Mouse (Mus musculus) R1 (cell line): Measurements from ENCODE around the gene Gm45021.
"Not testable (repeated sequence)": the region's sequence is repeated elsewhere in the genome, so short reads cannot be mapped to it uniquely, and the experiment has no call there.

Experiments used
- DNase-seq: peaks from one replicate; pipeline ENCODE4 v3.0.0-alpha.2; 2018; ENCODE audit warnings: low read depth, low spot score

Gene Gm45021

DNA sequence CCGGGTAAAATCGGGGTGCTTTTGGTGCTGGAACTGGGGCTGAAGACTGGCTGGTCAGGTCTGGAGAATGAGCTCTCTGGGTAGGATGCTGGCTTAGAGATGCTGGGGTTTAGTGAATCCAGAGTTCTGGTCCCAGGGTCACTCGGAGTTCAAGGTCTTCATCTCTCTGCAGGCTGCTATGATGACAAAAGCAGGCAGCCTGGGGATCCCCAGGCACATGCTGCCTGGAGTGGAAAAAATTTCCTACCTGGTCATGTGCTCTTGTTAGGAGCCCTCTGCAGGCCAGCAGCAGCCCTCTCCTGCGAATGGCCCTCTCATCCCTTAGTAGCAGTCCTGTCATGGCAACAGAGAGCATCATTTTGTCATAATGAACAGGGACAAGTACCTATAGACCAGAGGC lies 24.1 kb downstream of the Gm45021 start:
- no peak for DNase-seq

DNA sequence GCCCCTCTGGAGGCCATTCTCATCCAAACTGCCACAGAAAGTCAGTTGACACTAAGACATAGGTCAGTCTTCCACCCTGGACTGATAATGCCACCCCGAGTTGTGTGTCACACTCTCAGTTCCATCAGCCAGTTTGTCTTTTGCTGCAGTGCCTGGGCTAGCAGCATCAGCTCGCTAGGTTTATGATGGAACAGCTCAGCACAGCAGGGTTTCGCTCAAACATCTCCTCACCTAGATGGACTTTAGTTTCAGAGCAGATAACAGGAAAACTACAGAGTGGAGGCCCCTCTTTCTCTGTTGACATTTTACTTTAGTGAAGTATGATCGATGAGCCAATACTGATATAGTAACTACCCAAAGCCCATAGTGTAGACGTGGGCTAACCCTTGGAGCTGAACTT lies 25.3 kb downstream of the Gm45021 start:
- DNase-seq: no peak

DNA sequence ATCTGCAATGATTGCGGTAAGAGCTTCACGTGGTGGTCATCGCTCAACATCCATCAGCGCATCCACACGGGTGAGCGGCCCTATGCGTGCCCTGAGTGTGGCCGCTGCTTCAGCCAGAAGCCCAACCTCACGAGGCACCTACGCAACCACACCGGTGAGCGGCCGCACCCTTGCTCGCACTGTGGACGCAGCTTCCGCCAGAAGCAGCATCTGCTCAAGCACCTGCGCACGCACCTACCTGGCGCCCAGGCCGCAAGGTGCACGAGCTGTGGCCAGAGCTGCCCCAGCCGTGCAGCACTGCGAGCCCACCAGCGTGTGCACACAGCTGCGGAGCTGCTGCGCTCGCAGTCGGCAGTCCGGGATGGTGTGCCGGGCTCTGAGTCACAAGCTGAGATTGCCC lies 30.6 kb downstream of the Gm45021 start:
- peak; percentile 53 for DNase-seq

DNA sequence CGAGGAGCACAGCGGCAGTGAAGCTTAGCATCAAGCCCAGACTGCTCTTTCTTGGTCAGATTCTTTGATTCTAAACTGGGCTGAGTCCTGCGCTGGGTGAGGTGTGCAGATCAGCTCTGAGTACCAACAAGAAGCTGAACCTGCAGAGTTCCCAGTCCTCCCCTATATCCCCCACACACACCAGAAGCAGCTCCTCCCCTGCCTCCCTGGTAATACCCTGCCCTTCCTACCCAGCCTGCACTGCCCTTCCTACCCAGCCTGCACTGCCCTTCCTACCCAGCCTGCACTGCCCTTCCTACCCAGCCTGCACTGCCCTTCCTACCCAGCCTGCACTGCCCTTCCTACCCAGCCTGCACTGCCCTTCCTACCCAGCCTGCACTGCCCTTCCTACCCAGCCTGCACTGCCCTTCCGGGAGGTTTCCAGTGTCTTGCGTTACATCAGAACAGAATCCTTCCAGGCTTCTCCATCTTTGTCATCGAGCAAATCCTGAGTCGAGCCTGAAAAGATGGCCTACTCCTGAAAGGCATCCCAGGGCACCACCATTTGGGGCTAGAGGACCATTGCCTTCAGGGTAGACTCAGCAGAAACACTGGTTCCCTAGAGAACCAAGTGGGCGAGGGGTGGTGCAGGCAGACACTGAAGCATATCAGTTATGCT lies 32.9 kb downstream of the Gm45021 start:
- DNase-seq: not testable (repeated sequence)

DNA sequence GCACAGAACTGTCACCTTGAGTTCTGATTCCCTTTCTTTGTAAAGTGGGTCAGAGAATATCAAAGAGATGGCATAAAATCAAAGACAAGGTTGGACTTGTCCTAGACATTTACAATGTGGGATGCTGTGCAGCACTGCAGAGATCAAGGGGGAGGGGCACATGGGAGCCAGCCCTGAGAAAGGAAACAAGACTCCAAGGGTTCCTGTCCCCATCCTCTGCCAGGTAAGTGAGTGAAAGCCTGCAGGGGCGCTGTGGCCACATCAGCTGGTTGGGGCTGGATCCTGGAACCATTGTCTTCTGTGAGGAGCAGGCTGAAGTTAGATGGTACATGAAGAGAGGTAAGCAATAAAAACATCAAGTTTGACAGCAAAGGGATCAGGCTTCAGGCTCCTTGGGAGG lies 34.0 kb downstream of the Gm45021 start:
- DNase-seq: no peak

DNA sequence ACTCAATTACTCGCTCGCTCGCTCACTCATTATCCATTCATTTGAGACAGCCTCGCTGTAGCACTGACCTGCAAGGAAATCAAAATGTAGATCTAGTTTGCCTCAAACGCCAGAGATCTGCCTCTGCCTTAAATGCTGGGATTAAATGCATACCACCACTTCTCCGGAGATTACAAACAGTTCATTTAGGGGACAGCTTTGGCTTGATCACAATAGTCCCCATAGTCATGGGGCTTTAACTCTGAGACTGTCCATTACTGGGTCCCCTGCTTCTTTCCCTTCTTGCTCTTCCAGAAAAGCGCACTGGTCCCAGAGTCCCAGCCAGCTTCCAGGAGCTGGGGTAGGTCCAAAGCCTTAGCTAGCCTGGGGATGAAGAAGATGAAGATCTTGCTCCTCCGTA lies 37.1 kb downstream of the Gm45021 start, which contains the start of gene AI854703:
AI854703 (plus strand) TSS at position 301 of the 400 bp plus-strand sequence.
- no peak for DNase-seq

DNA sequence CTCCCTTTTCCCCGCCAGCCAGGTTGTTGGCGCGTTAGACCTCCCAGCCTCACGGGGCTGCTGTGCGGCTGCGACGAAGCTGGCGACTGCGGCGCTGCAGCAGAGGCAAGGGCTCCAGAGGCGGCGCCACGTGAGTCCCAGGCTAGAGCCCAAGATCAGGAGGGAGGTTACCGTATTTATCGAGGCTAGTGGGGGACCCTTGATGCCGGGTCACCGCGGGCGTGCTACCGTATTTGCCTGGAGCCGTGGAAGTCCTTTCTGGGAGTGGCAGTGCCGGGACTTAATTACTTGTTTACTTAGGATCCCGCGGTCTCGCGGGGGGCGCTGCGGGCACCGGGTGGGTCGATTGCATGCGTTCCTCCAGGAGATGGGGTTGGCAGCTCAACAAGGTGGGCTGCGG lies 37.6 kb downstream of the Gm45021 start:
- DNase-seq: peak; percentile 62

DNA sequence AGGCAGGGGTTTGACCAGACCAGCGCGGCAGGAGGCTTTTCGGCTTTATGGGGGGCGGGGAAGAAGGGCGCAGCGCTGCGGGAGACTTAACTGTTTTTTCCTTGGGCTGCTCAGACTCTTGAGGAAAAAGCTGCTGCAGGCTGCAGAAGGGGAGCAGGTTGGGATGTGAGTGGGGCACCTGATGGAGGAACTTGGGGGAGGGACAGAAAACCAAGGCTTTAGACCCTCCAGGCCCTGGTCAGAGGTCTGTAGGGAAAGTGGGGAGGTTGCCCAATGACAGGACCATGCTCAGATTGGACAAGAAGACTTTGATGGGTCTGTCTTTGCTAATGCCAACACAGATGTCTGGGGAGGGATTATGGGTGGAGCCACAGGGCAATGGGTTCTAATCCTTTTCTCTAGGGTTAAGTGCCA lies 38.1 kb downstream of the Gm45021 start:
- no peak for DNase-seq

DNA sequence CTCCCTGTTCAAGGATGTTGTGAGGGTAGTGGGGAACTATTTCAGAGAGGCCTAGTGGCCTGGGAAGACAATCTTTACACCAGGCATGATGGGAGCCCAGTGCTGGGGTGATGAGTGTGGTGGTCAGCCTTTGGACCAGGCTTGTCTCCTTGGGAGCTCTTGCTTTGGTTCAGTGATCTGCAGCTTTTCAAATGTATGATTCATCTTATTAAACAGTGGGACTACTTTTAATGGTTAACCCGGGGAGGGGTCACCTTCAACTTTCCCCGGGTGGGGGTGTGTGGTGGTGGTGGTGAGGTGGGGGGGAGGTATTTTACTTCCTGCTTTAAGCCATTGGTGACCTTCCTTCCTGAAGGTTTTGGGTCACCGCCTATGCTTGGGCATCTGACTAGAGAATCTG lies 39.0 kb downstream of the Gm45021 start:
- no peak for DNase-seq

DNA sequence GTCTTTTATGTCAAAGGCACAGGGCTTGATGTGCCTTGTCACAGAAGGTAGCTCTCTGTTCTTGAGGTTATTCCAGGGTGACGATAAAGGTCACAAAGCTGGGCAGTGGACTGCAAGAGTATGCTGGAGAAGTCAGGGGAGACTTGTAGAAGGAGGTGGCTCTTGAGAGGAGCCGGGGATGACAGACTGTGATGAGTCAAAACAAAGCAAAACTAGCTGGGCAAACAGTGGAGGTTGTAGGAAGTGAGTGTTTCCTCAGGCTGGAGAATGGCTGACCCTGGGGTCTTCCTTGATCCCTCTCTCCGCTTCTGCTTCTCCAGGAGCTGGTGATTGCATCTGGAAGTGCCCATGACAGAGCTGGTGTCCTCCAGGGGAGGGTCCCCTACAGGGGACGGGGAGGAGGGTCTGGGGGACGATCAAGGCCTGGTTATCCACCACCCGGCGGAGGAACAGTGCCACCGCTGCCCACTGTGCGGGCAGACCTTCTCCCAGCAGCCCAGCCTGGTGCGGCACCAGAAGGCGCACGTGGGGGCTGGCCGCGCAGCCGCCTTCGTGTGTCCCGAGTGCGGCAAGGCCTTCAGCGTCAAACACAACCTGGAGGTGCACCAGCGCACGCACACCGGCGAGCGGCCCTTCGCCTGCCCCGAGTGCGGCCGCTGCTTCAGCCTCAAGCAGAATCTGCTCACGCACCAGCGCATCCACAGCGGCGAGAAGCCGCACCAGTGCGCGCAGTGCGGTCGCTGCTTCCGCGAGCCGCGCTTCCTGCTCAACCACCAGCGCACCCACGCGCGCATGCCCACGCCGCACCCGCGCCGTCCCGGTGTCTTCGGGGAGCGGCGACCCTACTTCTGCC lies 39.6 kb downstream of the Gm45021 start:
- DNase-seq: peak; percentile 27

DNA sequence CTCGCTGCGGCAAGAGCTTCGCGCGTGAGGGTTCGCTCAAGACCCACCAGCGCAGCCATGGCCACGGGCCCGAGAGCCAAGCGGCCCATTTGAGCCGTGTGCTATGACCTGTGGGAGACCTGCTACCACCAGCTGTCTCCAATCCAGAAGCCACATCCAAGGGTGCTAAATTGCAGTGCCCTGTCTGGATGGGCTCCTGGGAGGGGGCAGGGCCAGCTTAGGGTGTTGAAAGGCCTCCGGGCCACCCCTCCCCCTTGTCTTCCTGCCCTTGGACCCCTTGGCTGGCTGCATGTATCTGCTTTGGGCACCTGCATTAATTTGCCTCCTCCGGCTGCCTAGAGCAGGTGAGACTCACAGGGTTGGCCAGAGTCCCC lies 40.2 kb downstream of the Gm45021 start:
- DNase-seq: peak; percentile 23

DNA sequence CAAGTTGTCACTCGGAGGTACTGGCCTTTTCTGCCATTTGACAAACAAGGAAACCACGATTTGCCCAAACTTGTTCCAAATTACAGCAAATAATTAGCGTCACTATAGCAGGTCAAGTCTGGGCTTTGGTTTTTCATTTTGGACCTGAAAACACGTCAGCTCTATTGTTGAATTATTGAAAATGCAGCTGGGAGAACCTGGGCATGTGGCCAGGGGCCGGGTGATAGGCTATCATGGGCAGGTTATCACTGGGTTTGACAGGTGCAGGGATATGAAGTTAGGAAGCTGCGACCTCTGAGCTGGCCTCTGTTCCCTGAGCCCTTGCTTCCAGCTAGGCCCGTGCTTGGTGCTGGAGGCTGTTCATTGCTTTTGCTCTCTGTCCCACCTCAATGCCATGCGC lies 41.4 kb downstream of the Gm45021 start:
- no peak for DNase-seq

DNA sequence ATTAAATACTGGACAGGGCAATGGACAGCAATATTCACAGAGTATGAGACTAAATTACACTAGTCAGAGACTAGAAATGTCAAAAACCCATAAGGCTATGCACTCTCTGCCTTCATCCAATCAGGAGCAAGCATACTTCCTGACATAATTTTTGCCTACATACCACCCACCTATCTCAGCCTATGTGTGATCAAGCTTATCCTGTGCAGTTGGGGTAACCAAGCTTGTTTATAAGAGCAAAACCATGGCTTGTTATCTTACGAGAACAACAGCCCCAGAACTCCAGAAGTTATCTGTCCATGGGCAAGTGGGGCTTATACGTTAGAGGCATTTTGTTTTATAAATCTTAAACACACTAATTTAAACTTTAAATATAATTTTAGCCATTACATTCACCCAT lies 45.7 kb downstream of the Gm45021 start:
- DNase-seq: no peak

DNA sequence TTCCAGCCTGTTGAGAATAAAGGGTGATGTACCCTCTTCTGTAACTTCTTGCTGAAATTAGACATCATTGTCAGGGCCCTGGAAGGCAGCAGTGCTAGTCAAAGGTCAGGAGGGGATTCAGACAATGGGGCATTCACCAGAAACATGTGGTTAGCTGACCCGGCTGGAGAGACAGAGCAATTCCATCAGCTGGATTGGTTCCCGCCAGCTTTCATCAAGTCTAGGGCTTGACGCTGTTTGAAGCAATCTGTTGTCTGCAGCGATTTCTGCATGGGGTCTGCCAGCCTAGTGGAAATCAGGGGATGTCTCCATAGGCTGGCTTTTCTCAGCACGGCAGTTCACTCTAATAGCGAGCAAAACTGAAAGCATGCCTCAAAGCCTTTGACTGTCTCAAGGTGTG lies 47.1 kb downstream of the Gm45021 start:
- DNase-seq: no peak

DNA sequence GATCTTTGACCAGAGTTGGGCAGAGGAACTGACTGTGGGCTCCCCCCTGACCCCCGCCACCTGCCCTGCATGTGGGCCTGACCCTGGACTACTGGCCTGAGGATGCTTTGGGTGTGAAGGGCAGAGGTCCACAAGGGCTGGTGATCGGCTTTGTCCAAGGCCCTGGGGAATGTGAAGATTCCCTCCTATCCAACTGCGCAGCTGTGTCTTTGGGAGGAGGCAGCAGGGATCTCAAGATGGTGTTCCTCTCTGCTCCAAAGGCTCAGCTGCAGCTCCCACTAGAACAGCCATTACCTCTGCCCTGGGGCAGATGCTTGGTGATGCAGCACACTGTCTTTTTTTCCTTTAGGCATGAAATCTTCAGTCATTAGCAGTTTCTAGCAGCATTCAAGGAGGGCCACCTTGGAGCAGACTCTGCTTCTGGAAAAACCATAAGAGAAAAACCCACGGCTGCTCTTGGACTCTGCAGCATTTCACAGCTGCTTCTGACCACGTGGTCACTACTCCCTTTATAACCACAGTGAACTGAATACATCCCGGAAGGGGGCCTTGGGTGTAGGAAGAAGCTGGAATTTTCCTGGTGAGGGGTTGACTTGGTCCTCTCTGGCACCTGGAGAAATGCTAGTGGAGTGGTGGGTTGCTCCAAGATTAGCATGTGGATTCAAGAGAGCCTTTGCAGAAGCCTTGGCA lies 48.5 kb downstream of the Gm45021 start:
- DNase-seq: no peak

DNA sequence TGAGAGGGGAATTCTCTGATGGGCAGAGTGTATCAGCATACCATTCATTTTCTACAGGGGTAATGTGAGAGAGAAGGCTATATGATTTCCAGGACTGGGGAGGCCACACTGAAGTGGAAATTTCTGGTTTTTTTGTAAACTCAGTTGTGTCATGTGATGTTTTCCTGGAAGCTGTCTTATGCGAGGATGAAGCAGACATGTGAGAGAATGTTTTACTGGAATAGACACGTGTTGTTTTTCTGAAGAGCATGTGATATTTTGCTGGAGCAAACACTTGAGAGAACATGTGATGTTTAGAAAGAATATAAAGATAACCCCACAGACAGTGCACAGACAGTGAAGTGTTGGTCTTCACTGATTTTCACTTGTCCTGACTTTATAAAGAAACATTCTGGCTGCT lies 49.1 kb downstream of the Gm45021 start:
- DNase-seq: no peak

DNA sequence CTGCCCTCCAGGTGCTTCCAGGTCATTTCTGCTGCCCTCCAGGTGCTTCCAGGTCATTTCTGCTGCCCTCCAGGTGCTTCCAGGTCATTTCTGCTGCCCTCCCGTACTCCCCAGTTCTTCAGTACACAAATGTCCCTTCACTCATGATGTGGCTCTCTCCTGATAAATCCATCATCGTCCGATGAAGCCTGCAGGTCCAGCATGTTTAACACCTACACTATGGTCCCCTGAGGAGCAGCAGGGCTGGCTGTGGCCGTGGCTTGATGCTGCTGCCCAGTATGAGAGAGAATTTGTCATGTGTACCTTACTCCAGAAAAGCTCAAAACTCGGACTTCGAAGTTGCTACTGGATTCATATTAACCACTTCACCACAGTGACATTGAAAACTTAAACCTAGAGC lies 52.0 kb downstream of the Gm45021 start:
- DNase-seq: no peak

DNA sequence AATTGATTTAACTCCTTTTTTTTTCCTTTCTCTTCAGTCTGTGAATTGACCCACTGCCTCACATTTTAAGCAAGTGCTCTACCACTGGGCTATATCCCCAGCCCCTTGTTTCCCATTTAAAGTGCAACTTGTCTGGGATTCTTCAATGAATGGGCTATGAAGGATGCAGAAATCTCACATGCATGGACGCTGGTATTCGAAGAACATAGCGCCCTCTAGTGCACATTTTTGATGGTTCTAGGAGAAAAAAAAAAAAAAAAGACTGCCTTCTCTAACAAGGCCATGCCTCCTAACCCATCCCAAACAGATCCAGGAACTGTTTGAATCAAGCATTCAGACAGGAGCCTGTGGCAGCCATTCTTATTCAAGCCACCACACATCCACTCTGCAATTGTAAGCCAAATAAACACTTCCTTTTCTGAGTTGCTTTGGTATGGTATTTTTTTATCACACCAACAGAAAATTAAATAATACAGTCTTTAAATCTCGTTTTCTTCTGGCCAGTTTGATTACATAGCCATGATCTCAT lies 53.4 kb downstream of the Gm45021 start:
- DNase-seq: peak; percentile 79

DNA sequence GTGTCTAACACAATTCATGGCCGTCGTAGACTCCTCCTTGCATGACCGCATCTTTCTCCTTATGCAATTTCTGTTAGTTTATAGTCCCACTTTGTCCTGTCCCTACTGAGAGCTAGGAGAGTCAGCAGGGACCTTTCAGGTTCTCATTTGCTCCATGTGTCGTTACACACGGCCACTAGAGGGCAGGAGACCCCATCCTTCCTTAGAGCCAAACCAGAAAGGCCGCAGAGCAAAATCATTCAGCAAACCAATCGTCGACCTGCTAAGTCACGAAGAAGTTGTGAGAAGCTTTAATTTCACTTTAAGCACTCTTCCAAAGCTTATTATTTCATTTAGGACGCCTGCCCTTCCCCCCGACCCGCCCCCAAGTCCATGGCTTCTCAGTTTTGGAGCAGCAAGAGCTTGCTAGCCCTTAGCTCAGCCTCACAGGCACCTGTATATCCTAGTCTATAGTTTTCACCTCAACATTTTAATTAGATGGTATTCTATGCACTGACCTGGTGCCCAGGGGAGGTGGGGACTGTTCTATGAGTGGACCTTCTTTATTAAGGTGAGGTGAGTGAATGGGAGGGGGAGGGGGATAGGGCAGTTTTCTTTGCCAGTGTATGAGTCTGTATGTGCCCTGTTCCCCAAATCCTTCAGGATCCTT lies 56.4 kb downstream of the Gm45021 start:
- peak; percentile 75 for DNase-seq

DNA sequence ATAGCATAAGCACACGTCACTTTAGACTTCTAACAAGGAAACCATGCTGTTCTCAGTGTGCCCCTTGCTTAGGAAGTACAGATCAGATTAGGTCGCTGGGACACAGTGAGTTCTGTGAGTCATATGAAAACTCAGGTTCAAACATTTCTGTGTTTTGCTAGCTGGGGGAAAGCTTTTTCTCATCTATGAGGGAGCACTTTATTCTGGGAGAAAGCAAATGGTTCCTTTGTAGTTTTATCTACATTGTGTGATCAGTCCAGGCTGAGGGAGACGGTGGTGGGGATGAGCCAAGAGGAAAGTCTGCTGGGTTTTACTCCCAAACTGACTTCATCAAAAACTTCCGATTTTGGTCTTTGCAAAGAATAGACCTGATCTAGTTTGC lies 56.9 kb downstream of the Gm45021 start:
- no peak for DNase-seq

DNA sequence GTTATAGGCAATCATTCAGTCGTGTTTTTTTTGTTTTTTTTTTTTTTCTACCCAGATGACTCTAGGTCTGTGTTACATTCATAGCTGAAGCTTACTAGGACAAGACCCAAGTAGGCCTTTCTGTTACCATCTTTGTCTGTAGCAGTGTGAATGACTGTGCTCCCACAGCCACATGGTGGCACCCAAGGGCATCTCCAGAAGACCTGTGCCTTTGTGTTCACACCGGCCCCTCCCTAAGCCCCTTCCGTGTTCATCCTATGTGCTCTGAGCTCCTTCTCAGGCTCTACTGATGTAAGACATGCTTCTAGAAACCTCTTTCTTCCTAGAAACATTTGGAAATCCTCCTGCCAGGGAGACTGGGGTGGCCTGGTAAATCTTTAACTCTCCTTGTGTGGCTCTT lies 57.6 kb downstream of the Gm45021 start, which contains the start of gene Gimap8:
Gimap8 (plus strand) TSS at position 240 of the 400 bp plus-strand sequence.
- peak; percentile 51 for DNase-seq

DNA sequence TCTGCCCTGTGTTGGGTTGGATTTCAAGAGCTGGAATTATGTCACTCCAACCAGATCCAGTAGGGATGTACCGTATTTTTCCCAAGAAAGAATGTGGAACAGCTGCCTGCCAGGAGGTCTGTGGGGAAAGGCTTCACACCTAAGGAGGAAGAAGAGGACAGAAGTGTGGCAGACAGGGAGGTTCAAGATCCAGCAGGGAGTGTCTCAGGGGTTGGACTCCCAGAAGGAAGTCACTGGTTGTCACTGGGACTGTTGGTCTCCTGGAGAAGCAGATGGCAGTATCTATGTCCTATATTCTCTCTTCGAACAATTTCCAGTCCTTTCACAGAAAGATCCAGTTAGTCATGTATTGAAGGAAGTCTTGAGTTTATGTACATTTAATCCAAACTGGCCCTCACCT lies 58.2 kb downstream of the Gm45021 start:
- DNase-seq: no peak
